Mouse (Mus musculus) common myeloid progenitor, adult 5-6 weeks (primary cell): ENCODE measurements around the gene Iqcj. TPM values are rescaled to one million over a fixed set of nuclear protein-coding genes. Genes with fewer than 3 reads are reported as not detected.
"Not testable (repeated sequence)": the region's sequence is repeated elsewhere in the genome, so short reads cannot be mapped to it uniquely, and the experiment has no call there.

Experiments used
- ATAC-seq: replicated peaks from 2 replicates; pipeline ENCODE4 v1.8.0; 2016; ENCODE audit warnings: low read depth, mild to moderate bottlenecking, moderate TSS enrichment, inconsistent platforms; ENCODE audit not compliant: poor library complexity, severe bottlenecking
- total RNA-seq: library from RNA; stranded (forward); fragments of 200-1000, 187-1606 nt; gene quantifications from 2 replicates; pipeline ENCODE4 v1.2.3, GENCODE M21; 2017

Iqcj gene
- total RNA-seq, 1 experiment from 2014 or later = not detected

GRCm38 (mm10) chr3:68059162-68059800, 167.3 kb downstream of the Iqcj start:
- ATAC-seq = peak; percentile 64

- peak; percentile 71 for ATAC-seq
These were observed 172.7 kb downstream of the Iqcj start, which contains the start of gene Schip1 for GRCm38 (mm10) chr3:68064731-68065130. Gene Schip1 (plus strand): TSS chr3:68064802.

GRCm38 (mm10) chr3:68071395-68072386, 179.7 kb downstream of the Iqcj start:
- ATAC-seq = no peak

- ATAC-seq = no peak
These were observed 185.4 kb downstream of the Iqcj start for GRCm38 (mm10) chr3:68077406-68077805.

GRCm38 (mm10) chr3:68085024-68085423, 193.0 kb downstream of the Iqcj start:
- no peak for ATAC-seq

- ATAC-seq = no peak
These were observed 200.1 kb downstream of the Iqcj start for GRCm38 (mm10) chr3:68092108-68092507.

GRCm38 (mm10) chr3:68096724-68097431, 204.9 kb downstream of the Iqcj start:
- no peak for ATAC-seq

GRCm38 (mm10) chr3:68099561-68099960, 207.5 kb downstream of the Iqcj start:
- not testable (repeated sequence) for ATAC-seq

- ATAC-seq = no peak
These were observed 209.3 kb downstream of the Iqcj start for GRCm38 (mm10) chr3:68101343-68101742.

GRCm38 (mm10) chr3:68105081-68105685, 213.2 kb downstream of the Iqcj start:
- ATAC-seq = no peak

Other genes with a start within 250 kb of the Iqcj start
- not detected in 2 replicates for gene Iqschfp, start within 50 bp of the Iqcj start, total RNA-seq
- 0.39 and 0.91 TPM in 2 replicates for gene Schip1, start 172.6 kb downstream of the Iqcj start, total RNA-seq